Mouse (Mus musculus): ENCODE data around the gene Adamtsl3. TPM values are rescaled to one million over a fixed set of nuclear protein-coding genes. Genes with fewer than 3 reads are reported as not detected.

The Adamtsl3 gene
- not detected for total RNA-seq (2023)

GRCm38 (mm10) chr7:82335211-82336121 is at the start of gene Adamtsl3:
TSS of gene Adamtsl3 (plus strand) at chr7:82335694.

DNA sequence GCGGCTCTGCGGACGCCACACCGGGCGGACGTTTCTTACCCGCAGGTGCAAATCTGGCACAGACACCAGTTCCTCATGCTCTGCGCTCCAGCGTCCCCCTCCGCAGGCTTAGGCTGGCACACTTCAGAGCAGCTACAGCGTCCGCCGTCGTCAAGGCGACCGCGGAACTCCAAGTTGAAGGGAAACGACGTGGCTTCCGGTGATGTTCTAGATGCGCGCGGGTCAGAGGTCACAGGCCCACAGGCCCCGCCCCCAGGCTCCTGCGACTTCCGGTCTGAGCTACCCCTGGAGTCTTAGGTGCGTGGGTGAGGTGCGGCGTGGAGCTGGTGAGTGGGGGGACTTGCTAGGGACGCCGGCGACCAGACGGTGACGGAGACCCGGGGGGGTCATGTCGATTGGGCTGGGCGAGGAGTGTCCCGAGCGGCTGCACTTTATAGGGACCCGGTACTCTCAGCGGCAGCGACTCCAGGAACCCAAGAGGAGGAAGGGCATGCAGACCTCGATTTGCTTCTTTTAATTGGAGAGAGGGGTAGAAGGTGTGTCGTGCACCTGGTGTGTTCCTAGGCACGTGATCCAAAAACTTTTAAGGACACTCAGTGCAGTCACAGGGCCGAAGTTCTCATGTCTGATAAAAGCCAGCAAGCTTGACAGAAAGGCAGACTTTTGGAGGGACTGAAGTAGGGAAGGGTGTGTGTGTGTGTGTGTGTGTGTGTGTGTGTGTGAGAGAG is 313.0 kb downstream of the Adamtsl3 start, which contains the start of the genes Saxo2 and Efl1:
Saxo2 (minus strand) TSS at position 176 of the 728 bp plus-strand sequence.
Efl1 (plus strand) TSS at position 262 of the 728 bp plus-strand sequence.

Other genes with a start within 250 kb of the Adamtsl3 start
- not detected for gene Sh3gl3, start 161.9 kb upstream of the Adamtsl3 start, total RNA-seq (2023)

All from CD4-positive naive resting alpha-beta T cell, adult 57 days (primary cell).